Mouse (Mus musculus) thymus, postnatal 10 days (tissue): ENCODE data around the gene Hyal6.

Source experiments
- DNase-seq, 2 experiments: peaks; one replicate each; pipeline ENCODE4 v3.0.0; 2021; ENCODE audit warnings: low spot score in 2 of 2

Gene Hyal6

DNA sequence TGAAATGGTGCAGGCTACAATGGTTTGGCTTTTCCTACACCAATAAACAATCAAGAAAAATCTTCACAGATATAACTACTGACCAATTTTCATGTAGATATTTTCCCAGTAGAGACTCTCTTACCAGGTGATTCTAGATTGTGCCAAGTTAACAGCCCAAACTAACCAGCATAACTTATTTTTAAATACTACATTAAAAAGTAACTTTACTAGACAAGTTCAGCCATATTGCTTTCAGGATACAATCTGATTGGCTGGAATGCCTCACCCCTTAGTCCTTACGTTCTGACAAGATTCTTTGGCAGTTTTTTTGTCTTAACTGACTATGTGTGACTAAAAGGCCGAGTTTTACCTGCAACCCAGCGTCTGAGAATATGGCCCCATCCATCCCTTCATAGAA is at the start of gene Hyal6:
Gene Hyal6, plus strand, starts transcription at position 301 of the 400 bp plus-strand sequence.
- no peak for DNase-seq

DNA sequence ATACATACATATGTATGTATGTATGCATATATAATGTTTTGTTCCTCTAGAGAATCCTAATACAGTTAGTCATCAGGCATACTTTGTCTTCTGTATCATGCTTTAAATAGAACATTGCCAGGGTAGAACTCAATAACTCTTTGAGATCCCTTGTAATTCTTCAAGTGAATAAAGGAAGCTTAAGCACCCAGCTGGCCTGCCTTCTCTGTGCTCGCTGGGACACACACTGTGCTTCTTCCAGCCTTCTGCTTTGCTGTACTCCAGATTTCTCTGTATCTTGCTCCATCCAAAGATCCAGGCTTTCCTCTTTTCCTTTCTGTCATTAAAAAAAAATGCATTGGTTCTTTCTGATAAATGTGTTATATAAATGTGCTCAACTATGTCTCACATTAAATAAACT is 45.2 kb upstream of the Hyal6 start:
- DNase-seq, result no peak

DNA sequence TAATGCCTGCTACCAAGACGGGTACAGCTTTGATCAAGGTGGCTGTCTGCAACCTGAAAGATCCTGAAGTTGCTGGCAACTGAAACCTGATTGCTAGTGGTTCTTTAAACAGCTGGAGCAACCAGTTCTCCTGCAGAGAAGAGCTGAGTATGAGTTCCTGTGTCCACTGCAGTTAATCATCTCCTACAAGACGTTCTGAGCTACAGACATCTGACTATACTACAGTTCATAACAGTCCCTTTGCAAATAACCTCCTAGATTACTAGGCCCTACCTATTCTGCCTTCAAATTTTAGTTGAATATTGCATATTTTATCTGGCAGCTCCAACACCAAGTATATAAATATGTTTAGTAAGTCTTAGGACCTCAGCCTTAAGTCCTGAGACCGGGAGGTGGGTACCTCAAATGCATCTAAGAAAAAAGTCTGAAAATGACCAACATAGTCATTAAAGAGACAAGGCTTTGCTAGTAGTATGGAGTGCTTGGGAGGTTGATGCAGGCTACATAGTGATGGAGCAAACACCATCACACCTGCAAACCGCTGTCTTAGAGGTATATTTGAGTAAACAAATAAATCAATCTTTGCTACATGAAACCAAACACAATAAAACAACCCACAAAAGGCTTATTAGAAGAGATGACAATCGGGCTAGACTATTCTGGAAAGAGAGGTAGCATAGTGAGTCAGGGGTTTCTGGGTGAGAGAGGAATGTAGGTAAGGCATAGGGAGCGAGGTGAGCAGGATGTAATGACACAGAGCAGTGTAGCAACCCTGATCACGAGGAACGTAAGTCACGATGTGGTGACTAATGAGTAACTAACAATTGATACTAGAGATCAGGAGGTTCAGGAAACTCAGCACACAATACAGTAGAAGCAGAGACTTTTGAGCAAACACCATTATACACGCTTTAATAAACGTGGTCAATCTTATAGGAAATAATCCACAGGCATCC is 38.3 kb upstream of the Hyal6 start:
- no peak for DNase-seq

DNA sequence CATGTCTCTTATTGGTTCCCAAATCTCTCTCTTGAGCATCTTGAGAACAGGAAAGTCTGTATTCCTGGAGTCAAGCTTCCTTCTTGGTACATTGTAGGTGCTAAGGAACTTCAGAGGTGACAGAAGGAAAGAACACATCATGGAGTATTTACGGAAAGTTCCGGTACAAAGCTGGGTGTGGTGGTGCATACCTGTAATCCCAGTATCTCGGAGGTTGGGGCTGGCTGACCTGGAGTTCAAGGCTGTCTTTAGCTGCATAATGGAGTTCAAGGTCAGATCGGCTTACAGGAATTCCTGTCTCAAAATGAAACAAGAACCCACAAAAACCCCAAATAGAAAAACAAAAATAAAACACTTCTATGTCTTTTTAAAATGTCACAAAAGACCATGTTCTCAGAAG is 36.9 kb upstream of the Hyal6 start:
- no peak for DNase-seq

DNA sequence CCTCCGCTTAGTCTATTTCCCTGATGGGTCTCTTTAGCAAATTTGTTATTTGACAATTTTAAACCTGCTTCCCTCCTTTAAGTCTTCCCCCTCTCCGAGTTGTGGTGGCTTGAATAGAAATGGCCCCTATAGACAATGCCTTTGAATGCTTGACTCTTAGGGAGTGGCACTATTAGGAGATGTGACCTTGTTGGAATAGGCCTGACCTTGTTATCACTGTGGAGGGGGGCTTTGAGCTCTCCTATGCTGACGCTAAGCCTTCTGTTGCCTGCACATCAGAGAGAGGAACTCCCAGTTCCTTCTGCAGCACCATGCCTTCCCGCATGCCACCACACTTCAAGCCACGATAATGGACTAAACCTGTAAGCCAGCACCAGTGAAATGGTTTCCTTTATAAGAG is 35.8 kb upstream of the Hyal6 start:
- no peak for DNase-seq

DNA sequence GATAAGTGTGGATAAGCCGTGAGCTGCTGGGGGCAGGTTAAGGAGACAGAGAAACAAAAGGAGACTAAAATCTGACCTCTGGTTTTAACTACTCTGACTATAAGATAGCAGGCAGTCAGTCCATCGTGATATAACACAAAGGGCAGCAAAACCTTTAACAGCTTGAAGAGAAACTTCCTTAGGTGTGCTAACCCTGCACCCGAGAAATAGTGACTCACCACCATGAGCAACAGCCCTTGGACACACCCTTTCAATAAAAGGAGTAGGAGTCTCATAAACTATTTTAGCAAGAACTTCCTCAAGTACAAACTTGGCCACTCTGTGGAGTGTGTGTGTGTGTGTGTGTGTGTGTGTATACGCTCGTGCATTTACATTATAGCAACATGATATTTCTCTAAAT is 26.0 kb upstream of the Hyal6 start:
- no peak for DNase-seq

DNA sequence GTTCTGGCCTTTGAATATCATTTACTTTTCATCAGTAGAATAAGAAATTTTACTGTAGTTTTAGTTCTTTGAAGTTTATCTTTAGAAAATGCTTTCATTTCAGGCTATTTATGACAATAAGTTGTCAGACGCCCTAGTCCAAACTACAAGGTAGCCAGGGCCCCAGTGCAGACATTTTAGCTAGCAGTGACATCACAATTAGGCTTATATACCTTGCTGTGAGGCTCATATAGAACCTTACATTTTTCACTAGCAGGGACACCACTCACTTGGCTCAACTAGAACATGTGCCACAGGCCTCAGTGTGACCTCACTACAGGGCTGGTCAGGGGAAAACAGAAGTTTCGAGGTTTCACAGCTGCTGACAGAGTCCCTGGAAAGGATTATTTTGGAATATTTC is 25.5 kb upstream of the Hyal6 start:
- no peak for DNase-seq

DNA sequence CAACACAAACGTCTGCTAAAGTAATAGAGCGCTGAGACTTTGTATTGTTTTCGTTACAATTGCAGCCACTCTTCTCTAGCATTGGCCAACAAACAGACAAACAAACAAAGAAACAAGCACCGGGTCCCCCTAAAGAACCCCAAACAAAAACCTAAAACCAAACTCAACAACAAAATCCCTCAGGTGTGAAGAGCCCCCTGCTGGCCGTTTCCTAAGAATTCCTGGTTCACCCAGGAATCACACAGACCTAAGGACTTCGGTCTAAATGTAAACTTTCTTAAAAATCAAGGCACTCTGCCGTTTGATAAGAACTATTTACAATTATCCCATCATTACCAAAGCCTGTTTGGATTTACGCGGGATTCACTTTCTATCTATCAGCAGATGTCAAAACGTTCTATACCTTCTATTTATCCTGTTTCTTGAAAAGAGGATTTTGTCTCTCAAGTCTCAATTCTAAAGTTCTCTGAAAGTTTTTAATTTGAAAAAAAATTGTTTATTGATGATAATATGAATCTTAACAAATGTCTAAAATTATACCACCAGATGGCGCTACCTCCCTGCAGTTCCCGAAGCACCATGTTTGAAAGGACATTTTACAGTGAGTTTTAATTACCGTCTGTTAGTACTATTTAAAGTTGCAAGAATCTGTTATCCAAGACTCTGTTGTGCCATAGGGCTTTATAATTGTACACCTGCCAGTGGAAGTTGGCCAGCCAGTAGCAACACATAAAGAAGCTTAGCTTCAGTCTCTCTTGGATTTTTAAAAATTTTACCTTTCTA is 11.5 kb upstream of the Hyal6 start:
- DNase-seq, result peak in 1 of 2 experiments; percentile 9

DNA sequence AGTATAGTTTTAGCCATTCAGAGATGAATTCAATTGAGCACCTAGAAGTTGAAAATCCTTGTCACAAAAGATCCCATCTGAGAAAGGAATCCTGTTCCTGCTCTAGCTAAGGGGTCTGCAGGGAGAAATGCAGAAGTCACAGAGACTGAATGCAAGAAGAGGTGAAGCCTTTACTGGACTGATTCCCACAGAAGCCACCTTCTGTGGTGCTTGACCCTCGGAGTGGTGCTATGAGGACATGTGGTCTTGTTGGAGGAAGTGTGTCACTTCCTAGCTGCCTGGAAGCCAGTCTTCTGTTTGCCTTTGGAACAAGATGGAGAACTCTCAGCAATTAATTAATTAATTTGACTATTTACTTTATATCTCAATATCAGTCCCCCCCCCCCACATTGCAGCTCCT is 4.9 kb upstream of the Hyal6 start:
- no peak for DNase-seq

DNA sequence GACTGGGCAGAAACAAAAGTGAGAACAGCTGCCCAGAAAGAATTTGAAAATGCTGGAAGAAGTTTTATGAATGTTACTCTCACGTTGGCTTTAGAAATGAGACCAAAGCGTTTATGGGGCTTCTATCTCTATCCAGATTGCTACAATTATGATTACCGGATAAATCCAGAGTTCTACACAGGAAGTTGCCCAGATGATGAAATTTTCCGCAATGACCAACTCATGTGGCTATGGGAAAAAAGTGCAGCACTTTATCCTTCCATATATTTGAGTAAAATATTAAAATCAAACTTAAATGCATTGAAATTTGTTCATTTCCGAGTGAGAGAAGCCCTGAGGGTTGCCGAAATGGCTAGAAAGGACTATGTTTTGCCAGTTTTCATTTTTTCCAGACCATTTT is 1.5 kb downstream of the Hyal6 start:
- no peak for DNase-seq

DNA sequence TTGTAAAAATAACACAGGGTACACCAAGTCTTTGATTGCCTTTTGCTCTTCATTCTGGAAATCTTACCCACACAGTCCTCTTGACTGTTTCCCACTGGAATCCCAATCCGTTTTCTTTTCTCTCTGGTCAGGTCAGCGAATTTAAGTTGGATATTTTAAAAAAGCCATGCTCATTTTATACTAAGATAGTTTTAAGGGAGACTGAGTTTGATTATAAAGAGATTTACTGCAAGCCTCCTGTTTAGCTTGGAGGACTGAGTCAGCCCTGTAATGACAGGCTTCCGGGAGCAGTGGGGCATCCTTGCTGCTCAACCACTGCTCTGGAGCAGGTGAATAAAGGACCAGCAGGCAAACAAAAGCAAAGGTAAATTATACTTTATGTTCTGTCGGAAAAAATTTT is 15.0 kb downstream of the Hyal6 start, which contains the start of gene Hyal4:
Gene Hyal4, plus strand, starts transcription at position 301 of the 400 bp plus-strand sequence.
- DNase-seq, result no peak

DNA sequence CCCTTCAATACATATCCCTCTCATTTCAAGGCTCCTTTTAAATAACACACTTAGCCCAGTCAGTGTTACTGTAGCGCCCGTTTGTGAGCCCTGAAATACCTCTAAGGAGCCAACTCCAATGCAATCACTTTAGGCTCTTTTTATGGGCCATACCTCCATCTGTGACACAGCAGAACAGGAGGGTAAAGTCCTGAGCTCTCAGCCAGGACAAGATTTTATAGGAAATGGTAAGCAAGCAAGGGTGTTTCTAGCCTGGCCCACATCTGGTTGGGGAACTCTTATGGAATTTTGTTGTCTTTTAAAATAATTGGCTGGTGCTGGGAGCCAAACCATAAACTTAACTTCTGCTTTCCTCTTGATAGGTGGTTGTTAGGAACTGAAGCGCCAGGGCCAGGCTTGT is 26.2 kb downstream of the Hyal6 start:
- DNase-seq, result no peak

DNA sequence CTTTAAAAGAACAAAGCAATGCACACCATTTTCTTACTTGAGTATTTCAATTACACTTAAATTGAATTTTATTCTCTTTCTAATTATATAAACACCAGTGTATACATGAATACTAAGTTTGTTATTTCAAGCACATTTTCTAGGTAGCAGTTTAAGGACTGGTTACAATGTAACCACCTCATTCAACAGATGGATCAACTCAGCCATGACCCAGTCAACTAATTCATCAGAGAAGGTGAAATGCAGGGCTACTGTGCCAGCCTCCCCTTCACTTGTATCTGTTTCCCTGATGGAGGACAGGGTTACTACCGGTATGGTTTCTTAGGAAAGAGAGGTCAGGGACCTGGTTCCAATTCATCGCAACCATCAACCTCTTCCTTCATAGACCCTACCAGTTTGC is 33.2 kb downstream of the Hyal6 start:
- DNase-seq, result no peak

DNA sequence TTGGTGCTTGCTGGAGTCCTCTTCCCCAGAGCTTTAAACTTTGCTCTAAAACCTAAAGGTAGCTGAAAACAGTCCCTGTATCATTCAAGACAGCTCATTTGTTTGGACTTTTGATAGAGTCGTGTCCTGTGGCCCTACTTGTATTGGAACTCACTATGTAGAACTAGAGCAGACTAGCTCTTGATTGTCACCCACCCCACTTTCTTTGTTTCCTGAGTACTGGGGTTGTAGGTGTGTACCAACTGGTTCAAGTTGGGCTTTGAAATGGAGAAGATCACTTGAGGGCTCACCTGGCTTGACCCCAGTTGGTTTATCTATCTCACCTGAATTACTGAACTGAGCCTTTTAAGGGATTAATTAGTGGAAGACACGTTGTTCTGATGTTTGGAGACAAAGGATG is 46.1 kb downstream of the Hyal6 start:
- no peak for DNase-seq

DNA sequence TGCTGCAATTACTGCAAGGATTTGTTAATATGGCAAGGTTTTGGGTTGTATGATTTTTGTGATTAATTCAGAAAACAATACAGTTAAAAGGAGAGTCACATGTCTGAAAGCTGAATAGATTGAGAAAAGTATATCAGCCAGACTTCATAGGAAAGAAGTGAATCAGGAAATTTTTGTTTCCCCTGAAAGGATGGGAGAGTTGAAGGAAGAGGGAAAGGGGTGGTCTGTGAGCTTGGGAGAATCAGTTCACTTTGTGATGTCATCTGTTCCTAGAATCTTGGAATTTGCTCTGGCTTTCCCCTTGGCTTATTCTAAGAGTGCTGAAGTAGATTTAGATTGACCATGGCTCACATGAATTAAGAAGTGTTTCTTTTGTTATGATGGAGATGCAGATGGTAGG is 57.8 kb downstream of the Hyal6 start, which contains the start of gene Spam1:
Gene Spam1, plus strand, starts transcription at position 301 of the 400 bp plus-strand sequence.
- DNase-seq, result no peak
